Mouse (Mus musculus): ENCODE measurements around the gene Mr1.

- TF ChIP-seq CTCF (IDR thresholded peaks at IDR 0.05; ENCODE audit: low read depth) (no peak), EP300 (optimal IDR thresholded peaks at IDR 0.05) (no peak)
Observed at GRCm38 (mm10) chr1:155108412-155108811, 38.2 kb downstream of the Mr1 start.
